Mouse (Mus musculus): ENCODE data around the gene Sorcs3.

DNA sequence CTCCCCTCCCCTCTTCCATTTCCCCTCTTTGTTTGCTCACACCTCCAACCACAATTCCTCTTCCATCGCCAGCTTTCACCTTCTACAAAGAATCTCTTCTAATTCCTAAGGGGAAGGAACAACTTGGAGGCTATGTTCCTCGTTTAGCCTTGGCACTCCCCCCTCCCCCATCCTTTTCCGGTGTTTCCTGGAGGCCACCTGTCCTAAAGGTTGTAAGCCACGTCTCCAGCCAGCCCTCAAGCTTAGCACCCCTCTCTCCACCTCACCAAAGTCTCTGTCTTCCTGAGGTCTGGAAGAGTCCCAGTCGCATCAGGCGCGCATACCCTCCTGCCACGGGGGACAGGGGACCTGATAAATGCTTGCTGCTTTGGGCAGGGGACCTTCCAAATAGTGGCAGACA, 1.3 kb upstream of the Sorcs3 start:
- TF ChIP-seq CTCF (IDR thresholded peaks at IDR 0.05; ENCODE audit: extremely low read depth, insufficient read length, insufficient replicate concordance, low read depth, low read length) (no peak), POLR2A (IDR thresholded peaks at IDR 0.05; ENCODE audit: low read depth, low read length) (no peak)
